Mouse (Mus musculus): ENCODE measurements around the gene Kif2c. TPM values are rescaled to one million over a fixed set of nuclear protein-coding genes. Genes with fewer than 3 reads are reported as not detected.
"Not testable (repeated sequence)": the region's sequence is repeated elsewhere in the genome, so short reads cannot be mapped to it uniquely, and the experiment has no call there.

Kif2c gene
- polyA plus RNA-seq, 1 experiment, result 16.5 TPM

GRCm38 (mm10) chr4:117189856-117190543, 7.6 kb upstream of the Kif2c start:
- Histone ChIP-seq H3K4me3 (ENCODE audit: control insufficient read depth, insufficient read depth, low read length) (no peak overlapping the region), H3K27ac (ENCODE audit: control insufficient read depth, insufficient read depth, low read length) (peak overlapping the region; percentile 24; the same call in 1 of the 2 replicates), H3K4me1 (replicated peaks; ENCODE audit: control insufficient read depth, insufficient read depth, low read length) (0 out of 2 replicates have a peak, but pooled peaks cover 2% of the 10 kb centered on the region), H3K27me3 (ENCODE audit: control insufficient read depth, insufficient read depth, low read length) (no peaks in the 10 kb centered on the region), H3K36me3 (ENCODE audit: control insufficient read depth, insufficient read depth, low read length) (no peaks in the 10 kb centered on the region)
- WGBS, result 2% methylated on average over 9 of the region's 9 CpGs
- TF ChIP-seq CTCF (IDR thresholded peaks at IDR 0.05; ENCODE audit: borderline replicate concordance, control insufficient read depth, extremely low read depth, insufficient read depth, low read length, poor library complexity) (no peak), POLR2A (IDR thresholded peaks at IDR 0.05; ENCODE audit: control insufficient read depth, extremely low read depth, insufficient read depth, low read length, poor library complexity) (no peak)
- peak; percentile 22 for DNase-seq

GRCm38 (mm10) chr4:117189382-117189855, 7.0 kb upstream of the Kif2c start:
- peak overlapping the region; percentile 80 for H3K27ac ChIP-seq (ENCODE audit: control insufficient read depth, insufficient read depth, low read length)
- 0 out of 2 replicates have a peak, but pooled peaks cover 2% of the 10 kb centered on the region for H3K4me1 ChIP-seq (replicated peaks; ENCODE audit: control insufficient read depth, insufficient read depth, low read length)
- TF ChIP-seq POLR2A (IDR thresholded peaks at IDR 0.05; ENCODE audit: control insufficient read depth, extremely low read depth, insufficient read depth, low read length, poor library complexity) (no peak), CTCF (IDR thresholded peaks at IDR 0.05; ENCODE audit: borderline replicate concordance, control insufficient read depth, extremely low read depth, insufficient read depth, low read length, poor library complexity) (no peak)
- peak; percentile 84 for DNase-seq
- no peaks in the 10 kb centered on the region for H3K36me3 ChIP-seq (ENCODE audit: control insufficient read depth, insufficient read depth, low read length)
- H3K27me3 ChIP-seq (ENCODE audit: control insufficient read depth, insufficient read depth, low read length), result no peaks in the 10 kb centered on the region
- H3K4me3 ChIP-seq (ENCODE audit: control insufficient read depth, insufficient read depth, low read length), result peak overlapping the region; percentile 11
- WGBS, result under 1% methylated on average over 16 of the region's 16 CpGs

GRCm38 (mm10) chr4:117188969-117189368, 6.5 kb upstream of the Kif2c start:
- peak overlapping the region; percentile 11 for H3K4me3 ChIP-seq (ENCODE audit: control insufficient read depth, insufficient read depth, low read length)
- 0 out of 2 replicates have a peak, but pooled peaks cover 2% of the 10 kb centered on the region for H3K4me1 ChIP-seq (replicated peaks; ENCODE audit: control insufficient read depth, insufficient read depth, low read length)
- H3K36me3 ChIP-seq (ENCODE audit: control insufficient read depth, insufficient read depth, low read length), result no peaks in the 10 kb centered on the region
- no peaks in the 10 kb centered on the region for H3K27me3 ChIP-seq (ENCODE audit: control insufficient read depth, insufficient read depth, low read length)
- no peak for DNase-seq
- peak overlapping the region; percentile 80 for H3K27ac ChIP-seq (ENCODE audit: control insufficient read depth, insufficient read depth, low read length)
- WGBS, result 66% methylated on average over 3 of the region's 3 CpGs
- TF ChIP-seq CTCF (IDR thresholded peaks at IDR 0.05; ENCODE audit: borderline replicate concordance, control insufficient read depth, extremely low read depth, insufficient read depth, low read length, poor library complexity) (no peak), POLR2A (IDR thresholded peaks at IDR 0.05; ENCODE audit: control insufficient read depth, extremely low read depth, insufficient read depth, low read length, poor library complexity) (no peak)

- H3K4me3 ChIP-seq (ENCODE audit: control insufficient read depth, insufficient read depth, low read length), result peak overlapping the region; percentile 55
- peaks cover 11% of the 10 kb centered on the region for H3K36me3 ChIP-seq (ENCODE audit: control insufficient read depth, insufficient read depth, low read length)
- H3K27ac ChIP-seq (ENCODE audit: control insufficient read depth, insufficient read depth, low read length); H3K4me1 ChIP-seq (replicated peaks; ENCODE audit: control insufficient read depth, insufficient read depth, low read length); H3K27me3 ChIP-seq (ENCODE audit: control insufficient read depth, insufficient read depth, low read length); DNase-seq: not testable (repeated sequence)
- 11% methylated on average over 9 of the region's 9 CpGs for WGBS
Observed at GRCm38 (mm10) chr4:117182759-117183096, 289 bp upstream of the Kif2c start.

- TF ChIP-seq POLR2A (IDR thresholded peaks at IDR 0.05; ENCODE audit: control insufficient read depth, extremely low read depth, insufficient read depth, low read length, poor library complexity) (no peak), CTCF (IDR thresholded peaks at IDR 0.05; ENCODE audit: borderline replicate concordance, control insufficient read depth, extremely low read depth, insufficient read depth, low read length, poor library complexity) (no peak)
- H3K27ac ChIP-seq (ENCODE audit: control insufficient read depth, insufficient read depth, low read length), result no peak overlapping the region
Observed at GRCm38 (mm10) chr4:117169936-117170335, 12.5 kb downstream of the Kif2c start.

GRCm38 (mm10) chr4:117161183-117161582, 21.3 kb downstream of the Kif2c start:
- H3K27me3 ChIP-seq (ENCODE audit: control insufficient read depth, insufficient read depth, low read length), result no peaks in the 10 kb centered on the region
- H3K4me3 ChIP-seq (ENCODE audit: control insufficient read depth, insufficient read depth, low read length), result no peak overlapping the region
- 93% methylated on average over 4 of the region's 4 CpGs for WGBS
- no peak for DNase-seq
- no peaks in the 10 kb centered on the region for H3K4me1 ChIP-seq (replicated peaks; ENCODE audit: control insufficient read depth, insufficient read depth, low read length)
- no peak overlapping the region for H3K27ac ChIP-seq (ENCODE audit: control insufficient read depth, insufficient read depth, low read length)
- H3K36me3 ChIP-seq (ENCODE audit: control insufficient read depth, insufficient read depth, low read length), result peaks cover 42% of the 10 kb centered on the region
- TF ChIP-seq CTCF (IDR thresholded peaks at IDR 0.05; ENCODE audit: borderline replicate concordance, control insufficient read depth, extremely low read depth, insufficient read depth, low read length, poor library complexity) (no peak), POLR2A (IDR thresholded peaks at IDR 0.05; ENCODE audit: control insufficient read depth, extremely low read depth, insufficient read depth, low read length, poor library complexity) (no peak)

More at GRCm38 (mm10) chr4:117169936-117170335, 12.5 kb downstream of the Kif2c start:
- no peaks in the 10 kb centered on the region for H3K4me1 ChIP-seq (replicated peaks; ENCODE audit: control insufficient read depth, insufficient read depth, low read length)
- H3K36me3 ChIP-seq (ENCODE audit: control insufficient read depth, insufficient read depth, low read length), result peaks cover 65% of the 10 kb centered on the region
- DNase-seq, result no peak
- 98% methylated on average over 5 of the region's 5 CpGs for WGBS
- no peak overlapping the region for H3K4me3 ChIP-seq (ENCODE audit: control insufficient read depth, insufficient read depth, low read length)
- H3K27me3 ChIP-seq (ENCODE audit: control insufficient read depth, insufficient read depth, low read length), result no peaks in the 10 kb centered on the region

- no peaks in the 10 kb centered on the region for H3K27me3 ChIP-seq (ENCODE audit: control insufficient read depth, insufficient read depth, low read length)
- TF ChIP-seq CTCF (IDR thresholded peaks at IDR 0.05; ENCODE audit: borderline replicate concordance, control insufficient read depth, extremely low read depth, insufficient read depth, low read length, poor library complexity), result no peak
- TF ChIP-seq POLR2A (IDR thresholded peaks at IDR 0.05; ENCODE audit: control insufficient read depth, extremely low read depth, insufficient read depth, low read length, poor library complexity), result no peak
- no peak for DNase-seq
- H3K4me1 ChIP-seq (replicated peaks; ENCODE audit: control insufficient read depth, insufficient read depth, low read length), result peaks cover 5% of the 10 kb centered on the region
- peaks cover 30% of the 10 kb centered on the region for H3K36me3 ChIP-seq (ENCODE audit: control insufficient read depth, insufficient read depth, low read length)
- 95% methylated on average over 10 of the region's 10 CpGs for WGBS
- H3K27ac ChIP-seq (ENCODE audit: control insufficient read depth, insufficient read depth, low read length), result no peak overlapping the region
- no peak overlapping the region for H3K4me3 ChIP-seq (ENCODE audit: control insufficient read depth, insufficient read depth, low read length)
Observed at GRCm38 (mm10) chr4:117159666-117160065, 22.8 kb downstream of the Kif2c start.
